Mouse (Mus musculus): Measurements from ENCODE around the gene Col28a1.

Col28a1 gene

GRCm38 (mm10) chr6:8192517-8192916 is at the start of gene Col28a1:
Gene Col28a1, minus strand, starts transcription at chr6:8192617.
- DNase-seq (ENCODE audit: low read depth in 2 of 2, low spot score in 2 of 2): no peak

GRCm38 (mm10) chr6:8228596-8228995 is 36.2 kb upstream of the Col28a1 start:
- DNase-seq (ENCODE audit: low read depth in 2 of 2, low spot score in 2 of 2): no peak

GRCm38 (mm10) chr6:8227035-8227434 is 34.6 kb upstream of the Col28a1 start:
- DNase-seq (ENCODE audit: low read depth in 2 of 2, low spot score in 2 of 2): no peak

GRCm38 (mm10) chr6:8210661-8211060 is 18.2 kb upstream of the Col28a1 start:
- DNase-seq (ENCODE audit: low read depth in 2 of 2, low spot score in 2 of 2): no peak

- DNase-seq (ENCODE audit: low read depth in 2 of 2, low spot score in 2 of 2): no peak
Observed at GRCm38 (mm10) chr6:8209866-8210186, 17.4 kb upstream of the Col28a1 start.

- peak; percentile 72 to 75 for DNase-seq (ENCODE audit: low read depth in 2 of 2, low spot score in 2 of 2)
Observed at GRCm38 (mm10) chr6:8209047-8209865, 16.8 kb upstream of the Col28a1 start, which contains the start of gene Mios. Gene Mios, plus strand, starts transcription at chr6:8209222.

GRCm38 (mm10) chr6:8189917-8190316 is 2.5 kb downstream of the Col28a1 start:
- no peak for DNase-seq (ENCODE audit: low read depth in 2 of 2, low spot score in 2 of 2)

- no peak for DNase-seq (ENCODE audit: low read depth in 2 of 2, low spot score in 2 of 2)
Observed at GRCm38 (mm10) chr6:8188599-8189233, 3.7 kb downstream of the Col28a1 start.

- no peak for DNase-seq (ENCODE audit: low read depth in 2 of 2, low spot score in 2 of 2)
Observed at GRCm38 (mm10) chr6:8178397-8178941, 13.9 kb downstream of the Col28a1 start.

- no peak for DNase-seq (ENCODE audit: low read depth in 2 of 2, low spot score in 2 of 2)
Observed at GRCm38 (mm10) chr6:8176116-8176515, 16.3 kb downstream of the Col28a1 start.

- DNase-seq (ENCODE audit: low read depth in 2 of 2, low spot score in 2 of 2): no peak
Observed at GRCm38 (mm10) chr6:8175346-8175745, 17.1 kb downstream of the Col28a1 start.

GRCm38 (mm10) chr6:8174062-8174461 is 18.4 kb downstream of the Col28a1 start:
- DNase-seq (ENCODE audit: low read depth in 2 of 2, low spot score in 2 of 2): no peak

GRCm38 (mm10) chr6:8172101-8172500 is 20.3 kb downstream of the Col28a1 start:
- DNase-seq (ENCODE audit: low read depth in 2 of 2, low spot score in 2 of 2): no peak

GRCm38 (mm10) chr6:8164741-8165140 is 27.7 kb downstream of the Col28a1 start:
- no peak for DNase-seq (ENCODE audit: low read depth in 2 of 2, low spot score in 2 of 2)

- no peak for DNase-seq (ENCODE audit: low read depth in 2 of 2, low spot score in 2 of 2)
Observed at GRCm38 (mm10) chr6:8160001-8160400, 32.4 kb downstream of the Col28a1 start.

GRCm38 (mm10) chr6:8157121-8157520 is 35.3 kb downstream of the Col28a1 start:
- DNase-seq (ENCODE audit: low read depth in 2 of 2, low spot score in 2 of 2): no peak

GRCm38 (mm10) chr6:8152551-8153361 is 39.7 kb downstream of the Col28a1 start:
- no peak for DNase-seq (ENCODE audit: low read depth in 2 of 2, low spot score in 2 of 2)

- DNase-seq (ENCODE audit: low read depth in 2 of 2, low spot score in 2 of 2): no peak
Observed at GRCm38 (mm10) chr6:8148916-8149315, 43.5 kb downstream of the Col28a1 start.

GRCm38 (mm10) chr6:8141881-8142280 is 50.5 kb downstream of the Col28a1 start:
- DNase-seq (ENCODE audit: low read depth in 2 of 2, low spot score in 2 of 2): no peak

GRCm38 (mm10) chr6:8130149-8130548 is 62.3 kb downstream of the Col28a1 start:
- DNase-seq (ENCODE audit: low read depth in 2 of 2, low spot score in 2 of 2): no peak

- no peak for DNase-seq (ENCODE audit: low read depth in 2 of 2, low spot score in 2 of 2)
Observed at GRCm38 (mm10) chr6:8128164-8128563, 64.3 kb downstream of the Col28a1 start.

All from CD8-positive naive resting alpha-beta T cell, adult 2 months (primary cell).